Mouse (Mus musculus) stomach, embryonic 16.5 days (tissue): ENCODE data around the gene Trp73. TPM values are rescaled to one million over a fixed set of nuclear protein-coding genes. Genes with fewer than 3 reads are reported as not detected.

Source experiments
- ATAC-seq: fragments of 200-750 bp; cut with Nextera tagmentation; 2 replicates; pipeline ENCODE4 v1.8.0; 2017; ENCODE audit warnings: moderate number of reproducible peaks, moderate TSS enrichment; ENCODE audit not compliant: insufficient read depth, low FRiP score
- H3K27ac ChIP-seq: fragments of 300-500 bp; sonication (generic); 2 replicates; pipeline ENCODE4 v1.5.1; 2014; ENCODE audit warnings: low read length
- H3K27me3 ChIP-seq: fragments of 300-500 bp; sonication (generic); 2 replicates; pipeline ENCODE4 v1.6.1; 2014; ENCODE audit warnings: low read length, control low read depth, mixed read lengths; ENCODE audit not compliant: control insufficient read depth, insufficient read depth
- H3K36me3 ChIP-seq: fragments of 300-500 bp; sonication (generic); 2 replicates; pipeline ENCODE4 v1.6.1; 2014; ENCODE audit warnings: low read length; ENCODE audit not compliant: control insufficient read depth, insufficient read depth
- H3K4me1 ChIP-seq: fragments of 300-500 bp; sonication (generic); 2 replicates; pipeline ENCODE4 v1.6.1; 2014; ENCODE audit warnings: low read length, control low read depth, mixed read lengths; ENCODE audit not compliant: control insufficient read depth, insufficient read depth
- H3K4me2 ChIP-seq: fragments of 300-500 bp; sonication (generic); 2 replicates; pipeline ENCODE4 v1.6.1; 2014; ENCODE audit warnings: low read depth, low read length, mixed read lengths
- H3K4me3 ChIP-seq: fragments of 300-500 bp; sonication (generic); replicated peaks from 2 replicates; pipeline ENCODE4 v1.5.1; 2014; ENCODE audit warnings: mild to moderate bottlenecking, low read length
- H3K9ac ChIP-seq: fragments of 300-500 bp; sonication (generic); 2 replicates; pipeline ENCODE4 v1.6.1; 2014; ENCODE audit warnings: low read length
- H3K9me3 ChIP-seq: fragments of 300-500 bp; sonication (generic); replicated peaks from 2 replicates; pipeline ENCODE4 v1.6.1; 2016; ENCODE audit warnings: low read length, control low read depth; ENCODE audit not compliant: control insufficient read depth
- WGBS: fragments of 180-500 bp; shearing (Covaris S2); extraction: QIAGEN DNeasy Blood & Tissue Kit; methylation state at CpG from one replicate; pipeline ENCODE4 v1.1.7; 2014; 5-methylcytosine and 5-hydroxymethylcytosine counted together
- polyA plus RNA-seq: library from polyadenylated mRNA; unstranded; fragments of >200 nt; fragmentation: Nextera tagmentation; extraction: Ambion mirVana; gene quantifications from 2 replicates; pipeline ENCODE4 v1.2.1, GENCODE M21; 2015

The Trp73 gene
- polyA plus RNA-seq, 1 experiment from 2014 or later, result 0.96 TPM

DNA sequence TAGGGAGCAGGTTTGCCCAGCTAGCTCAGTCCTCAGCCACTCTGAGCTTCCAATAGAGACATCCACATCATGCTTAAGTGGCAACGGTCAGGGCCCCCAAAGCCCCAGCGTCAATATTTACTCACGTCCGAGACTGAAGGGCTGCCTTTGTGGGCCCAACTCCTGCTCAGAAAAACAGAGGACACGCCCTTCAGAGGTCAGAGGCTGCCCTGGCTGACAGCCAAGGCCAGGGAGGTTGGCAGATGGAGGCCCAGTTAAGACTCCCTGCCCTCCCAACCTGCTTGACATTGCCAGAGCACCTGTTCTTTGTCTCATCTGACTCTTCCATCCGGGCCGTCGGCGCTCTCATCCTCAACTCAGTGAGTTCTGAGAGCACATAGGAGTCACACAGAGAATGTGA, 21.2 kb downstream of the Trp73 start:
- 43% methylated on average over 9 of the region's 9 CpGs for WGBS

DNA sequence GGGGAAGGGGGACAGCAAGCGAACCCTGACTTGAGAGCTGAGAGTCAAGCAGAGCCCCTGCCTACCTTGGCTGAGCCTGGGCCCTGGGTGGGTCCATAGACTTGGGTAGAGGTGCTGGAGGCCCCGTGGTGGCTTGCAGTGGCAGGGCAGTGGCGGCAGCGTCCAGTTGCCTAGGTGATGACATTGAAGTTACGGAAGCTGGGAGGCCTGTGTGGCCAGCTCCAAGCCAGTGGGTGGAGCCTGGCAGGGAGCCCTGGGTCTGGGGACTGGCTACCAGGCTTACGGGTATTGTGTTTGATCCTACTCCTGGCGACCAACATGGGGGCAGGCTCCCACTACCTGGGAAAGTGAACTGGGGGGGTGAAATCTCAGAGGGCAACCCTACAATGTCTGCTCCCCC, 23.6 kb downstream of the Trp73 start:
- Histone ChIP-seq H3K9me3 (no peaks in the 10 kb centered on the region), H3K4me3 (no peak overlapping the region), H3K4me1 (peaks cover 4% of the 10 kb centered on the region; the same call in 1 of the 2 replicates), H3K27ac (no peak overlapping the region), H3K36me3 (no peaks in the 10 kb centered on the region), H3K27me3 (no peaks in the 10 kb centered on the region), H3K9ac (no peak overlapping the region), H3K4me2 (no peak overlapping the region)
- WGBS, result 63% methylated on average over 7 of the region's 7 CpGs
- ATAC-seq, result no peak

More for the DNA sequence above, 21.2 kb downstream of the Trp73 start:
- peak overlapping the region; percentile 14; the same call in 1 of the 2 replicates for H3K27ac ChIP-seq
- H3K27me3 ChIP-seq, result no peaks in the 10 kb centered on the region
- H3K4me3 ChIP-seq, result no peak overlapping the region
- H3K9ac ChIP-seq, result no peak overlapping the region
- H3K4me2 ChIP-seq, result no peak overlapping the region
- ATAC-seq, result peak; percentile 75; the same call in 1 of the 2 replicates
- H3K4me1 ChIP-seq, result peaks cover 8% of the 10 kb centered on the region; the same call in 1 of the 2 replicates
- no peaks in the 10 kb centered on the region for H3K9me3 ChIP-seq
- no peaks in the 10 kb centered on the region for H3K36me3 ChIP-seq

DNA sequence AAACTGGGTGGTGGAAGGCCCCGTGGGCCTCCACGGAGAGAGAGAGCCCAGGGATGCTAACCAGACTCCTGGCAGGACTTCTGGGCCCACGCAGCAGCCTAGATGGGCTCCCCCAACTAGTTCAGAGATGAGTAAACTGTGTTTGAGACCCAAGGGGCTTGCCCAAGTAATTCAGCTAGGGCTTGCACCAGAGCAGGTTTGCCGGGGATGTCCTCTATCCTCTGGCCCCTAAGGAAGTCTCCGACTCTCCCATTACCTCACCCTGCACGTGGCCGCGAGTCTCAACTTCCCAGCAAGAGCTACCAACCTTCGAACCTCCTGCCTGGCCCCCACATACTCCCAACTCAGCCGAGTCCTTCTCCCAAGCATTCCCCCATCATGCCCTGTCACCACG, 30.2 kb downstream of the Trp73 start:
- no peaks in the 10 kb centered on the region for H3K27me3 ChIP-seq
- H3K36me3 ChIP-seq, result no peaks in the 10 kb centered on the region
- H3K9me3 ChIP-seq, result no peaks in the 10 kb centered on the region
- H3K4me1 ChIP-seq, result 0 out of 2 replicates have a peak, but pooled peaks cover 7% of the 10 kb centered on the region
- 78% methylated on average over 11 of the region's 11 CpGs for WGBS
- no peak overlapping the region for H3K27ac ChIP-seq
- H3K9ac ChIP-seq, result no peak overlapping the region
- ATAC-seq, result no peak
- no peak overlapping the region for H3K4me2 ChIP-seq
- H3K4me3 ChIP-seq, result no peak overlapping the region

DNA sequence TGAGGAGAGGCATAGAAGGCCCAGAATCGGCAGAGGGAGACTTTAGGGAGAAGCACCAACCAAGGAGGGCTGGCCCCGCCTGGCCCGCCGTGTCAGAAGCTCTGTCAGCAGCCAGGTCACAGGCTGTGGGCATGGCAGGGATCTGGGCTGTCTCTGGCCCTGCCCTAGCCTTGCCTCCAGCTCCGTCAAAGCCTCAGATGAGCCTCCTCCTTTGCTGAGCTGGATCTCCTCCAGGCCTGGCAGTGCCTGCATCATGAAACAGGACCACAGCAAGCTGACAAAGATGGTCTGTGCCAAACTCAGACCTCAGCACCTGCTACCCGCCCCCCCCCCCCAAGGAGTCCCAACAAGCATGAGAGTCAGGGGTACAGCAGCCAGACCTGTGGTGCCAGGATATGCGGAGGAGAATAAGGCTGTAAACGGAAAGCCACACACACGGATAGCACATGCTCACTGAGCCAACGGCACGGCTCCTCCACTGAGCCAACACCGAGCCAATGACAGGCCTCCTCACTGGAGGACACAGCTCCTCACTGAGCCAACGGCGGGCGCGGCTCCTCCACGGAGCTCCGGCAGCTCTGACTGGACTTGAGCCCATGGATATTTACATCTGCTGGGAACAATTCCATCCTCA, 30.7 kb downstream of the Trp73 start:
- H3K27ac ChIP-seq, result no peak overlapping the region
- peak; percentile 49; the same call in 1 of the 2 replicates for ATAC-seq
- 38% methylated on average over 18 of the region's 18 CpGs for WGBS
- H3K9ac ChIP-seq, result no peak overlapping the region
- H3K4me1 ChIP-seq, result 0 out of 2 replicates have a peak, but pooled peaks cover 7% of the 10 kb centered on the region
- H3K36me3 ChIP-seq, result no peaks in the 10 kb centered on the region
- H3K9me3 ChIP-seq, result no peaks in the 10 kb centered on the region
- no peak overlapping the region for H3K4me3 ChIP-seq
- H3K4me2 ChIP-seq, result no peak overlapping the region
- no peaks in the 10 kb centered on the region for H3K27me3 ChIP-seq

DNA sequence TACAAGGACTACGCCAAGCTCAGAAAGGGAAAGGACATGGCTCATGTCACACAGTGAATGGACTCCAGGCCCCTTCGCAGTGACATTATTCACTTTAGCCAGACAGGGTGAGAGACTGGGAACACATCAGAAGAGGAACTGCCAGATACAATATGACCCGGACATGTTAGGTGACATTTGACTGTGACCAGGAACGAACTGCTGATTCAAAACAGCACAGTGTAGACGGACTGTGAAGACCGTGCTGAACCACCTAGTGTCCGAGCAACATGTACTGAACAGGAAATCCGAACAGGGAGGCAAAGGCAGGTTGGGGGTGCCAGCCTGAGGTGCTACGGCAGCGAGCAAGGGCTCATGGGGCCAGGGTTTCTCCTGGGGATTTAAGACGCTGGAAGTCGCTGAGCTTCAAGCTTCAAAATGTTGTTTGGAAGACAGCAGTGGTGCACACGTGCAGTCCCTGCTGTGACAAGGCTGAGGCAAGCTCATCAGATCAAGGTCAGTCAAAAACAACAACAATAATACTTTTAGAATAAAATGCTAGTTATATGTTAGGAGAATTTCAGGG, 33.4 kb downstream of the Trp73 start:
- no peak for ATAC-seq
- 76% methylated on average over 13 of the region's 13 CpGs for WGBS
- Histone ChIP-seq H3K4me2 (no peak overlapping the region), H3K27ac (no peak overlapping the region), H3K27me3 (no peaks in the 10 kb centered on the region; the same call in 1 of the 2 replicates), H3K9me3 (no peaks in the 10 kb centered on the region), H3K4me3 (no peak overlapping the region), H3K9ac (no peak overlapping the region), H3K36me3 (no peaks in the 10 kb centered on the region), H3K4me1 (0 out of 2 replicates have a peak, but pooled peaks cover 7% of the 10 kb centered on the region)

DNA sequence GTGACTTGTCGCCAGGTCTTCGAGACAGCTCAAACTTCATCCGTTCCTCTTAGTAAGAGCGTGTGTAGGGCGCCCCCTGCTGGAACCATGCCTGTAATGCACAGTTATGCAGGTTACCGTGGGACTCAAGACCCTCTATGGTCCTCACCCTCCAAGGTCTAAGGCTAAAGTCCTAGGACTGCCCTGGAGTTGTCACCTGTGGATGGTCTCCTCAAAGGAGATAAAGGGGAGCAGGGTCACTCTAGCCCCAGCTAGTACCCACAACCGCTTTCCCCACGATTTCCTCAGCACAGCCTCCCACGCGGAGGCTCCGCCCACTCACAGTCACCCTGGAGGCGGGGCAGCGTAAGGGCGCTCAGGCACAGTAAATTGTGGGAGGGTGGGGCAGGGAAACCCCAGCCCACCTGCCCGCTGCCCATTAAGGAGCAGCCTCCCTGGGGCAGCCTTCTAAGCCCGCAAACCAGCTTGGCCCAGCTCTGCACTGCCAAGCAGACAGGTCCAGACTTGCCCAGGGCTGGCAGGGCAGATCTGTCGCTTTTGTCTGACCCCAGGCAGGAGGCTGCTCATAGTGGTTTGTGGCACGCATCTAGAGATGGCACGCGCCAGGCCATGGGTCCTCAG, 34.5 kb downstream of the Trp73 start:
- peak overlapping the region; percentile 42 for H3K4me2 ChIP-seq
- H3K36me3 ChIP-seq, result no peaks in the 10 kb centered on the region
- H3K4me3 ChIP-seq, result peak overlapping the region; percentile 10; the same call in 1 of the 2 replicates
- ATAC-seq, result peak; percentile 46; the same call in 1 of the 2 replicates
- 26% methylated on average over 20 of the region's 20 CpGs for WGBS
- H3K27me3 ChIP-seq, result no peaks in the 10 kb centered on the region; the same call in 1 of the 2 replicates
- H3K27ac ChIP-seq, result no peak overlapping the region
- 0 out of 2 replicates have a peak, but pooled peaks cover 7% of the 10 kb centered on the region for H3K4me1 ChIP-seq
- no peaks in the 10 kb centered on the region for H3K9me3 ChIP-seq
- no peak overlapping the region for H3K9ac ChIP-seq

DNA sequence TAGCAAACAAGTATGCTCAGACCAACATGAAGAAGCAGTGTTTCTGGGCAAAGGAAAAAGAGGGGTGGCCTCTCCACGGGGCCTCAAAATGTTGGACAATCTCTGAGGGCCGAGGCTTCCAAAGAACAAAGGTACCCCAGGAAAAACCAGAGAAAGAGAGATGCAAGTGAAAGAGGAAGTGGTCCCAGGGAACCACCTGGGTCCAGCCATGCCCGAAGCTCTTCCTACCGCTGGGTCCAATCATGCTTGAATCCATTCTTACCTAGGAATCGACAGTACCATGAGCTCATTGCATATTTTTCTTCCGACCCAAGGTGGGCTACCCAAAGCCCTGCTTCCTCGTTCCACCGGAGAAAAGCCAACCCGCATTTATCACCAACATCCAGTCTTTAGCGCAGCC, 36.1 kb downstream of the Trp73 start:
- WGBS, result 92% methylated on average over 10 of the region's 10 CpGs
- H3K4me3 ChIP-seq, result no peak overlapping the region
- no peak overlapping the region for H3K4me2 ChIP-seq
- ATAC-seq, result no peak
- H3K27ac ChIP-seq, result no peak overlapping the region
- 0 out of 2 replicates have a peak, but pooled peaks cover 4% of the 10 kb centered on the region for H3K4me1 ChIP-seq
- no peak overlapping the region for H3K9ac ChIP-seq
- no peaks in the 10 kb centered on the region; the same call in 1 of the 2 replicates for H3K27me3 ChIP-seq
- no peaks in the 10 kb centered on the region for H3K36me3 ChIP-seq
- H3K9me3 ChIP-seq, result no peaks in the 10 kb centered on the region

DNA sequence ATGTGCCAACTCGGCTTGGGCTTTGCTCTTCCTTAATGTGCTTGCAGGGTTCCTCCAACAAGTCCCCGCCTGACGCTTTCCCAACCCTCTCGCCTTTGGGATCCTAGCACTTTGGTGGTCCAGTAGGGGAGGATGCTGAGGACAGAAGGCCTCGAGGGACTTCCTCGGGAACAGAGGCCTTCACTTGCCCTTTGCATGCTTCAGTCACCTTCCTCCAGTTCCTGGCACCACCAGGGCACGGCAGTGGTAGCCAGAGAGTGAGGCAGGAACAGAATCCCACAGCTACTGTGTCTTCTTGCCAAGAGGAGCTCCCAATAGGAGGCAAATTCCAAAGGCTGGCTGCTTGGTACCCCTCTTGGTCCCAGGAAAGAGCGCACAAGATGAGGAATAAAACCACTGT, 36.6 kb downstream of the Trp73 start:
- no peaks in the 10 kb centered on the region for H3K9me3 ChIP-seq
- no peaks in the 10 kb centered on the region; the same call in 1 of the 2 replicates for H3K27me3 ChIP-seq
- ATAC-seq, result no peak
- no peak overlapping the region for H3K9ac ChIP-seq
- no peaks in the 10 kb centered on the region for H3K36me3 ChIP-seq
- no peak overlapping the region for H3K27ac ChIP-seq
- H3K4me1 ChIP-seq, result 0 out of 2 replicates have a peak, but pooled peaks cover 4% of the 10 kb centered on the region
- H3K4me2 ChIP-seq, result no peak overlapping the region
- H3K4me3 ChIP-seq, result no peak overlapping the region
- 59% methylated on average over 8 of the region's 8 CpGs for whole genome bisulfite sequencing

DNA sequence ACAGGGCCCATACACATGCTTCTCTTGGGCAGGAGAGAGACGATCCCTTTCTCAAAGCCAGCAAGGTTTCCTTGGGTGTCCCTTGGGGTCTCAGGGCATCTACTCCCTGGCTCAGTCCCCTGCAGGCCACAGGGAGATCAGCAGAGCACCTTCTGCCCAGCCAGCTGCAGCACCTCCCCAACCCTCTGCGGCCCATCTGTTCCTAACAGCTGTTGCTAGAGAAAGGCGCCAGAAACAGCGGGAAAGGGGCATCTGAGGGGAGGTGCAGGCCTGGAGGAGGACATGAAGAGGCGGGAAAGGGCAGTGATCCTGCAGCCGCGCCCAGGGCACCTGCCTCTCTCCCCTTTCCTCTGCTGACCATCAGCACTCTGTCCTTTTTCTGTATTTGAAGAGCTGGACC, 40.6 kb downstream of the Trp73 start:
- Histone ChIP-seq H3K27ac (no peak overlapping the region), H3K4me3 (no peak overlapping the region), H3K4me1 (no peaks in the 10 kb centered on the region), H3K9ac (no peak overlapping the region), H3K4me2 (no peak overlapping the region), H3K27me3 (no peaks in the 10 kb centered on the region; the same call in 1 of the 2 replicates), H3K9me3 (no peaks in the 10 kb centered on the region), H3K36me3 (no peaks in the 10 kb centered on the region)
- ATAC-seq, result no peak
- WGBS, result 44% methylated on average over 7 of the region's 7 CpGs
